Mouse (Mus musculus) adrenal gland, postnatal 4 days (tissue): ENCODE measurements around the gene H2afy. TPM values are rescaled to one million over a fixed set of nuclear protein-coding genes. Genes with fewer than 3 reads are reported as not detected.

Source experiments
- DNase-seq, 2 experiments: peaks; one replicate each; pipeline ENCODE4 v3.0.0; 2021 to 2022; ENCODE audit warnings: low spot score in 2 of 2, mixed read lengths in 2 of 2
- total RNA-seq, 2 experiments: library from RNA; stranded (reverse); gene quantifications; 2 replicates each; pipeline ENCODE4 v1.2.3; 2021

The H2afy gene
- total RNA-seq, 2 experiments from 2014 or later, result 164 to 176 TPM

- DNase-seq, result no peak
These were observed 111.6 kb downstream of the H2afy start for GRCm38 (mm10) chr13:56024410-56025026.

Other genes with a start within 250 kb of the H2afy start
- 1 to 10 TPM; 1.4 to 1.8 TPM for gene Tifab, start 42.5 kb upstream of the H2afy start, total RNA-seq
- gene Neurog1, start 115.8 kb upstream of the H2afy start, total RNA-seq, result not detected
- gene Cxcl14, start 160.2 kb upstream of the H2afy start, total RNA-seq, result 10 to 100 TPM; 28.0 to 30.1 TPM